Mouse (Mus musculus): ENCODE data around the gene Cpne2.

Gene Cpne2

DNA sequence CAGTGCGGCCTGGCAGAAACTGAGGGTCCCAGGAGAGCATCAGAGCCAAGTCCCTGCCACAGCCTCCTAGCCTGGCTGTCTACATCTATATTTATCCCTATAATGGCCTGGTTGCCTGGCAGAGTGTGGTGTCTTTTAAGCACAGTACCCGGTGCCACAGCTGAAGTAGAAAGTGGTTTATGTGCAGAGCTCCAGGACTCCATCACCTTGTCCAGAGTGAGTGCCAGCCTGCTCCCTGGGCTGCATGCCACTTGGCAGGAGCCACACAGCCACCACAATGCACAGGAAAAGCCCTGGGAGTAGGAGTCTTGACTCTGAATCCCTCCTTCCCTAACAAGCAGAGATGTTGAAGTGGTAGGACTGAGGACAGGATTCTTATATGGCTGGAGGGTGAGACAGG, 4.7 kb downstream of the Cpne2 start:
- DNase-seq (ENCODE audit: low read depth): no peak

DNA sequence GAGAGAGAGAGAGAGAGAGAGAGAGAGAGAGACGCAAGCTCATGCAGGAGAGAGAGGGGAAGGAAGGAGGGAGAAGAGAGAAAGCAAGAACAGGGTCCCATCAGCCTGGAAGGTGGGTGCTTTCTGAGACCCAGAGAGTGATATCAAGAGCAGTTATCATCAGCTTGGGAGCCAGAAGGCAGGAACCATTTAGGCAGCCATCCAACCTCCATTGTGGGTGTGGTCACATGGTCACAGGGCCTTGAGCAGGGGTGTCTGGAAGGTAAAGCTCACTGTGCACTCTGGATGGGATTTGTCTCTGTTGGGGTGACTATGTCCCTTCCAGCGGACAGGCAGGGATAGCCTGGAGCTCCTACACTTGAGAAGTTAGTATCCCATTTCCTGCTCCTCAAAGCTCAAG, 7.2 kb downstream of the Cpne2 start:
- DNase-seq (ENCODE audit: low read depth): no peak

DNA sequence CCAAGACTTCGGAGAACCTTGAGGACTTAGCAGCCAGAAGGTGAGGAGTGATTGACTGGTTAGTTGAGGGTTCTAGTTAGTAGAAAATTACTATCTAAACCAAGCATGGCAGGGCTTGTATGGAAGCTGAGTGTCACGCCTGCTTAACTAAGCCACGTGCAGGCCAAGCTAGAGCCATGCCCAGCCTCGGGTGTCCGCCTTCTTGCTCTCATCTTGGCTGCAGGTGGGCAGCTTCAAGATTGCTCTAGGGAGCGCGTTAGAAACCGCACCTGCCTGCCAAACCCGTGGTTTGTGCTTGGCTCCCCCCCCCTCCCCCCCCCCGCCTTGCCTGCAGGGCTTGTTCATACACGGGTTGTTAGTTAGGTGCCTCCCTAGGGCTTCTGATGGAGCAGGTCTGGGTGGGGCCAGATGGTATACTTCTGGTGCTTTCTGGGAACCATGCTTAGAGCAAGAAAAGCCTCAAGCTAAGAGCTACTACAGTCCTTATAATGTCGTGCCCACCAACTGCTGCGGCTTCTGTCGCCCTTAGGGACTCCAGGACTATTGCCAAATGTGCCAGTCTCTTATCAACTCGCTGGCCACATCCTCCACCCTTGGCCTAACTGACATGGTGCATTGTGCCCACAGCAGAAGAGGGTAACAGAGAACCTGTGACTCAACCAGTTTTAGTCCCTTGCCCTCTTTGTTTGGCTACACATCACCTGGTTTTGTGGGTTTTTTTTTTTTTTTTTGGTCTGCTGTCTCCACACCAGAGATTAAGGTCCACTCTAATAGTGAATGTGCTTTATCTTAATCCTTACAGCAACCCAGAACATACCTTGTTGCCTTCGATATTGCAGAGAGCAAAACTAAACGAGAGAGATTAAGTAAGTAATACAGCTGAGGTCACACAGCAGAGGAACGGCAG, 8.4 kb downstream of the Cpne2 start:
- no peak for DNase-seq (ENCODE audit: low read depth)

DNA sequence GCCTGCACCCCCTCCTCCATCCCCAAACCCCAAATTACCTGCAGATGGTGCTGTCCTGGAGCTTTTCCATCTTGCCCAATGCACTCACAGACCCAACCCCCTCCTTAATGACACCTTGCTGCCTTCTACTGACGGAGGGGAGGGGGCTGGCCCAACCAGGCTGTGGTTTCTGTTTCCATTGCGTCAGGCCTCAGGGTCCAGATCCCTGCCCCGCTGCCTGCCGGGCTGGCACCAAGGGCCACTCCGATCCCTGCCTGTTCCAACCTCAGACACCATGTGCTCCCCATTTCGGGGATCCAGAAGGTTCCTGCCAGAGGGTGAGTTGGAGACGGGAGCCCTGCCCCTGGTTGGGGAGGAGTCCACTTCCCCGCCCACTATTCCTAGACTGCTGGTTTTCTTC, 11.2 kb downstream of the Cpne2 start:
- no peak for DNase-seq (ENCODE audit: low read depth)

DNA sequence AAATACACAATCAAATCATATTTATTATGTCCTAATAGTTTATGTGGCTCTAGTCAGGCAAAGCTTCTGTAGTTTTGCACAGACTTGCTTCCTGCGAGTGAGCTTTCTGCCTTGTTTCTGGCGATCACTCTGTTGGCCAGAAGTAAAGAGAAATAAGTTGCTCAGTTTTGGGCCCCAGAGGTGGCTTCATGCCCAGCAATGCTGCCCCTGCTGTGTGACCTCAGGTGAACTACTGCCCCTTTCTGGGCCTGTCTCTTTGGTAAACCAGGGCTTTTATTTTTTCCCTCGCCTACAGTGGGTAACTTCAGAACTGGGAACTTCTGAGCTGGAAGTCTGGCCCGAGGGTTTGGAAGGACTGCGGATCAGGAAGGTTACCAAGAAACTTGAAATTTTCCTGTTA, 16.3 kb downstream of the Cpne2 start:
- no peak for DNase-seq (ENCODE audit: low read depth)

DNA sequence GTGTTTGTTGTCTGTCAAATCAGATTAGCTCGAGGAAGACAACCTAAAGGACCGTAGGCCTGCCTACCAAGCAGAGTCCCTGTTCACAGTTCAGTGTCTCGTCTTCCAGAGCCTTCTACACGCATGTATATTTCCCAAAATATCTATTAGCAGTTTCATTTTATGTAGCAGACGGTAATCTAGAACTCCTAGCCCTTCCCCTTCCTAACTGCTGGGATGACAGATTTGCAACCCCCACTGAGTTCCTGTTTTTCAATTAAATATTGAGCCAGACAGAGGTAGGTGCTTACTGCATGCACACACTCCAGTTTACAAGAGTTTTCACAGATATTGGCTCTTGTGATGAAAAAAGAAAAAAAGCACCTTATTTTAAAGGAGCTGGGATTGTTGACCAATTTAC, 16.7 kb downstream of the Cpne2 start:
- no peak for DNase-seq (ENCODE audit: low read depth)

DNA sequence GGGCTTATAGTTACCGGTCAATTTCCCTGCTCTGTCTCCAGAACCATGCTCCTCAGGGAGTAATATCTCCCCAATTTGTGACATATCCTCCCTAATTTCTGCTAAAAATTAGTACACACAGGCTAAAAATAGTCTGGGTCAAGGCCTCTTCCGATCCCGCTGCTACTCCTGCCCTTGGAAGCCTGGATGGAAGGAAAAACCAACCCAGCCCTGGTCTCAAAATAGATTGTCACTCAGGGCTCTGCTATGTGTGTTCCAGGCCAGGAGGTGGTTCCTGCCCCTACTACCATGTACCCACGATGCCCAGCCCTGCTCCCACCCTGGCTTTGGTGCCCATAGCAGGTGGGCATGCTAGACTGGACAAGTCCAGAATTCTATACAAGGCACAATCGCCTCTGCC, 17.2 kb downstream of the Cpne2 start:
- DNase-seq (ENCODE audit: low read depth): no peak

DNA sequence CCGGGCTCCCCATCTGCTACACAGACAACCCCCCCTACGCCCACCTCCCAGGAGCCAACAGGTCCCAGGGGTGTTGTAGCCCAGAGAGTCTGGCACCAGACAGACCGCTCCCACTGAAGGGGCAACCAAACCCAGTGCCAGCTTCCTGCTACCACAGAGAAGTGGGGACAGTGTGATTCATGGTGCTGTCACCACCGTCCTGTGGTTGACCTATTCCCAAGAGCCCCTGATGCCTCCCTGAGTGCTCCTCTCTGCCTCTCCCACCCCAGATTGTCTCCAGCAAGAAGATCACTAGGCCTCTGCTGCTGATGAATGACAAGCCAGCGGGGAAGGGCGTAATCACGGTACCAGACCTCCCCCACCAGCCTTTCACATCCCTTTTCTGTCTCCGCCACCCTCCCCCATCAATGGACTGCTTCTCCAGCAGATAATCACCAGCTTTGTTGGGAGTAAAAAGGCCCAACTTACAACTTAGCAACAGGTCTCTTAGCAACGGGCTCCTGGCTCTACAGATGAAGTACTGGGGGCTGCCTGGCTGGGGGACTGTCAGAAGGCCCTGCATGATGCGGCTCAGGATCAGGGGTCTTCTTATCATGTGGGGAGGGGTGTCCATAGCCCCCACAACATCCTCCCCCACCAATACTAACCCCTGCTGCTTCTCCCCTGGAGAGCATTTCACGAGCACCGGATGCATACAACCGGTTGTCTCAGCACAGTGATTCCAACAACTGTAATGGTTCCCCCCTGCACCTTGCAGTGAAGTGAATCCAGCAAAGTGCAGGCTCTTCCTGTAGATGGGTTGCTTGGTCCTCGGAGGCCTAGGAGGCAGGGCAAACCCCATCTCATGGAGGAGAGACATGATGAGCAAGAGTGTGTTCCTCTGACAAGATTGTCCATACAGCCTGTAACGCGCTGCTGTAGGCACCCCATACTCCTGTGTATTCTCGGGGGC, 19.0 kb downstream of the Cpne2 start:
- DNase-seq (ENCODE audit: low read depth): no peak

DNA sequence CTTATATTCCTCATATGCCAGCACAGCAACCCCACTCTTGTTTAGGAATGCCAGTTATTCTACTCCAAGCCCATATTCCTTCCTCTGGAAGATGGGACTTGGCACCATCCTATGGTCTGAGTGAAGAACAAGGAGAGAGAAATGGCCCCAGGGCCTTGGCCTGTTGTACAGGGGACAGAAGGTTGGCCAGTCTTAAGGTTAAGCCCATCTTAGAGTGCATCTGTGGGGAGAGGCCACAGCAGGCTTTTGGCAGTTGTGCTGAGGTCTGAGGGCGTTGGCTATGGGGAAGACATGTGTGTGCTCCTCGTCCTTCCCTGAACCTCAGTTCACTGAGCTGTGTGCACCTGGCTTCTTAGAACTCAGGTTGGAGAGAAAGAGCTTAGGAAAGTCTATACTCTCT, 19.9 kb downstream of the Cpne2 start:
- no peak for DNase-seq (ENCODE audit: low read depth)

DNA sequence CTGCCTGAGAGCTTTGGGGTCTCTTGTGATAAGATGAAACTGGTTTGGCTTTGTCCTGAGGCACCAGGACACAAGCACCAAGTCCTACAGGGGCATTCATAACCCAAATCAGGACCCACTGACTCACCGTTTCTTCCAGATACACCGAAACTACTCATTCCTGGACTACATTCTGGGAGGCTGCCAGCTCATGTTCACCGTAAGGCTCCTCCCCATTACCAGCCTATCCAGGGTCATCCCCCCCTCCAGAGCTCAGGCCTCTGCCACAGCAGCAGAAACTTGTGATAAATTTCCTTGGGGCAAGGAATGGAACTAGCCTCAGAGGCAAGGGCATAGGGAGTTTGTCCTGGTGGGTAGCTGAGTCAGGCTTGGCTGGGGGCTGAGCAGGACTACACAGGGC, 24.5 kb downstream of the Cpne2 start:
- no peak for DNase-seq (ENCODE audit: low read depth)

DNA sequence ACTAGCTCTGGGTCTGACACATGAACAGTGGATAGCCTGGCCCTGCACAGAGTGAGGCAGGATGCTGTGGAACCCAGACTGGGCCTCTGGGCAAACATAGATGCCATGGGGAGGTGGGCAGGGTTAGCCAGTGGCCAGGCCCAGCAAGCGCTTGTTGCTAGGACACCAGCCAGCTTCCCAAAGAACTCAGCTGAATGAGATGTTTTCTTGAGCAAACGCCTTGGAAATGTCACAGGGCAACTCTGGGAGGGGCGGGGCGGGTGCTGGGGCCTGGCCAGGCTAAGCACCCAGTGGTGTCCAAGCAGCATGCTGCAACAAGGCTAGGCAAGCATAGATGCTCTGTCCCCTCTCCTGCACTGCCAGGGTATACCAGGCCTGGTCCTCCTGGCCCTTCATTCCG, 28.5 kb downstream of the Cpne2 start:
- no peak for DNase-seq (ENCODE audit: low read depth)

DNA sequence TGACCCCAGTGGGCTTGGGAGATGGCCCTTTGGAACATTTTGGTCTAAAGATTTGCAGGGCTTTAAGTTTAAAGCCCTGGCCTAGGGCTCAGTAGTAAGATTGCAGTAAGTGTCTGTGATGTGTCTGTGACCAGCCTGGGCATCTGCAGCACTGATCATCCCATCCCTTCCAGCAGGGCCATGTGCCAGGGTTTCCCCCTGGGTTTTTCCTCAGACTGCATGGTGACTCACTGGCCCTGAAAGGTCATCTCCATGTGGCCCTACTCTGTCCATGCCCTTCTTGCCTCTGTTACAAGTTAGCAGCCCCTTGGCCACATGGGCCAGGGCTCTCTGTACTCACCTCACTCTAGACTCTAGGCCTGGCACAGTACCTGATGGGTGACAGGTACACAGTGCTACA, 31.6 kb downstream of the Cpne2 start:
- no peak for DNase-seq (ENCODE audit: low read depth)

DNA sequence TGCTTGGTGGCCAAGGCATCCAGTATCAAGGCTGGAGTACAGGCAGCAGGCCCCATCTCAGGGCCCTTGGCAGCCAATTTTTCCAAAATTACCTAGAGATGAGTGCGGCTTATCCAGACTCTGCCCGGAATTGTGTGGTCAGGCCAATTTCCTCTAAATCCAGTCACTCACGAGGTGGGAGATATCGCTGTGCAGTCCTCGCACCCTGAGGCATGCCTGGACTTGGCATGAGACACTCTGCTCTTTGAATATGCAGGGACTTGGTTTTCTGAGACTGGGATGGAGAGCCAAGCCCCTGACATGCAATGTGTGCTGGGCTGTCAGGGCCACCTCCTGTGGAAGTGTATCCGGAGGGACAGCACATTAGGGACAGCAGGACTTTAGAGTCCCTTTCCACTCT, 33.2 kb downstream of the Cpne2 start:
- no peak for DNase-seq (ENCODE audit: low read depth)

DNA sequence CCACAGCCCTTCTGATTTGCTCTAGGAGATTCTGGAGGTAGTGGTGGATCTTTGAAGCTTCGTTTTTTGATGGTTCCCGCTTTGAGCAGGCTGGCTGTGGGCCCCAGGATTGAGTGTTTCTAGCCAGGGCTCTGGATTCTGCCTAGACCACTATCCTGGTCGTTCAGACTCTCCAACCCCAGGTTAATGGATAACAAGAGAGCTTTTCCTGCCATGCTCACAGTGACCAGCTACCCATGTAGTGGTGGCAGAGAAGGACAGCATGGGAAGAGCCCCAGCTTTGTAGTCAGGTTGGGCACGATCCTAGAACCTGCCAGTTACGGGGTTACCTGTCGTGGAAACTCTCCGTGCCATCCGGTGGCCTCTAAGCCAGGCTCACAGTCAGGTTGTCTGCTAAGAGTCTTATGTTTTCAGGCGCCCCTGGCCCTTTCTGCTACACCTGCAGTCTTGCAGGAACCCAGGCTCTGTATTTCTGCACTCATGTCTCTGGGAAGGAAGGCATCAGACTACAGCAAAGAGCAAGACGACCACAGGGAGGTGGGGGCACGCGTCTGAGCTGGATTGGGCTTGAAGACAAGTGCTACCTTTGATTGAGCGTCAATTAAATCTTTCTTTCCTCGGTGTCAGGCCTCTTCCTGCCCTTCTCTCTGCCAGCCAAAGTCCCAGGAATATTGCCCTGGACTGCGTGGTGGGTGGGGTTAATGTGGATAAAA, 33.8 kb downstream of the Cpne2 start:
- DNase-seq (ENCODE audit: low read depth): no peak

DNA sequence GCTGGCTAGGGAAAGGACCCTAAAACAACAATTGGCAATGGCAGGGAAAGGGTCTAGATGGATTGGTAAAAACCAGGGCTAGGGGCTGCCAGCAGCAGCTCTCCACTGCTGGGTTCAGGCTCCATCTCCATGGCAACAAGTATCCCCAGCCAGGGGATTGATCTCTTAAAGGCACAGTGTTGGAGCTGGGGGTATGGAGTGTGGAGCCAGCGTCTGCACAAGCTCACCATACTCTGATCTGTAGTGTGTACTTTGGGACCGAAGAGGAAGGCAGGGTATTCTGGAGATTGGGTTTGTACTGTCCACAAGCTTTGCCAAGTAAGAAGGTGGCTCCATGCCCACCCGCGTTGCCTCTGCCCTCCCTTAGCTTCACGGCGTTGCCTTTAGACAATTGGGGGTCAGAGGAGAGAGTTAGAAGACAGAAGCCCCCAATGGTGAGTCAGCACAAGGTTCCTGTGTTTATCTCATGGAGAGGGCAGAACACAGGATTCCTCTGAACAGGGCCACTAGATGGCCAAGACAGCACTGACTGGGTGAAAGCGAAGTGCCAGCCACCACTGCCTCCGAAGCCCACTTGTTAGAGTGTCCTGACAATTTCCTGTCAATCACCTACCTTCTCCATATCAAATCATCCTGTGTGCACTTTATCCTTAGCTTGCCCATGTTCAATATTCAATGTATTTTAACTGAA, 34.5 kb downstream of the Cpne2 start:
- DNase-seq (ENCODE audit: low read depth): no peak

DNA sequence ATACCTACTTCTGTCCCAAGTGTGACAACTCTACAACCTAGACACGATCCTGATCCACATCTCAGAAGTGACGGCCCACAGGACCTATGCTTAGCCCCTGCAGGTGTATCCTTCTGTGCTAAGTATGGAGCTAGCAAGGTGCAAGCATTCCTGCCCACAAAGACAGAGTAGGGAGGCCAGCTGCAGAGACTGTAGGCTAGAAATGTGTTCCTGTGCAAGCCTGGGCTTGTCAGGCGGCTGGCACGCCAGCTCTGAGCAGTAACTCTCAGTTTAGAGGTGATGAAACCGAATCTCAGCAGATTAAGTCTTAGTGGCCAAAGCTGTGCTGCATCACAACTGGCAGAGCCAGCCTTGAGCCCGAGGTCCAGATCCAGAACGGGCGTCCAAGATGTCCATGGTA, 35.3 kb downstream of the Cpne2 start:
- DNase-seq (ENCODE audit: low read depth): no peak

DNA sequence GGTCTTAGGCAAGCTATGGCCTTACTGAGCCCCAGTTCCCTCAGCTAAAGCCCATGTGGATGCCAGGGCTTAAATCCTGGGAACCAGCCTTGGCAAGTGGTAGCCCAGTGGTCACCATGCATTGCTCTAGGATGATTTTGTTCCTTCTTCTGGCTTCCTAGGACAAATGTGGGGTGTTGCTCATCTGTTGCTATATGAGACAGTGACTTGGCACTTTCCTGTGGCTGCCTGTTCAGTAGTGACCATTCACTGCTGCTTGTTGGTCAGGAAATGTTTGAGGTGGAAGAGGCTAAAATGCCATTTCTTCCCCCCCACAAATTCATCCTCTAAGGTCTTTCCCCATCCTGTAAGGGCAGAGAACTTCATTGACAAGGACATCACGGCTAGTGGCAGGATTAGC, 36.6 kb downstream of the Cpne2 start:
- no peak for DNase-seq (ENCODE audit: low read depth)

DNA sequence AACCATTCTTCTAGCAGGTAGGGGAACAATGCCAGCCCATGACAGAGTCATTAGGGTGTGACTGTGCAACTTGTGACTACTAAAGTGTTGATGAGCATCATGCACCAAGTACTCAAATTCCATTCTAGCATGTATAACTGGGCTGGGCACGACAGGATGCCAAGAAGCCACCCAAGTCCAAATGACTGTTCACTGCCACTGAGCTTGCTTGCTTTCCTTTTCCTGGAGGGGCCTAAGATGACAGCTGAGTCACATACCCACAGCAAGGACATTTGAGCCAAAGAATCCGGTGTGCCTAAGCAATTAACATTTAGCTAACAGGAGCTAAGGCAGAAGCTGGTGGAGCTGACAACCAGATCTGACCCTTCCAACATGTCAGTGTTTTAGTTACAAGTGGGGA, 39.1 kb downstream of the Cpne2 start:
- DNase-seq (ENCODE audit: low read depth): no peak

DNA sequence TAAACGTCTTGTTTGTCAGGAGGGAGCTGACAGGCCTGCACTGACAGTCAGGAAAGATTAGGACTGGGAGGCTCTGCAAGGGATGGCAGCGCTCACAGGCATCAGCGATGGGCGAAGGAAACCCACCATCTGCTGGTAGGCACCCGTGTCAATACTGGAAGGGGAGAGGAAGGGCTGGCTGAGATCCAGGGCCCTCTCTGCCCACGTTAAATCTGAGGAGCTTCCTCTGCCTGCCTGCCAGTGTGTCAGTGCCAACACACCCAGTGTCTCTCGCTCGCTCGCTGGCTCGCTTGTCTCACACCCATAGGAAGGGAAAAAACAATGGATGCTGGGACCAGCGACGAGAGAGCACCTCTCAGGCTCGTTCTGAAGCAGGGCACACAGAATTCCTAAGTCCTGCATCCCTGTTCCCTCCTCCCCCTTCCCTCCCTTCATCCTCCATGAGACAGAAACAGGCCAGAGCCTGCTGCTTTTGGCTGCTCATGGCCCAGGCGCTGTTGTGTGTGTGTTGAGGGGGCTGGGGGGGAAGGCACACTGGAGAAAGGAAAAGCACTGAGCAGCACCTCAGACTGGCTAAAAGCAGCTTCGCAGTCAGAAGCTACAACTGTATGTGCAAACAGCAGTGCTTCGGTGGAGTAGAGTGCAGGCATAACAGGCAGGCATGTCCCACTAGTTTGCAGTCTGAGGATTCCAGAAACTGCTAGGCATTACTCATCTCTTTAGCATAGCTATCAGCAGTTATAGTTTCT, 41.5 kb downstream of the Cpne2 start:
- DNase-seq (ENCODE audit: low read depth): no peak

DNA sequence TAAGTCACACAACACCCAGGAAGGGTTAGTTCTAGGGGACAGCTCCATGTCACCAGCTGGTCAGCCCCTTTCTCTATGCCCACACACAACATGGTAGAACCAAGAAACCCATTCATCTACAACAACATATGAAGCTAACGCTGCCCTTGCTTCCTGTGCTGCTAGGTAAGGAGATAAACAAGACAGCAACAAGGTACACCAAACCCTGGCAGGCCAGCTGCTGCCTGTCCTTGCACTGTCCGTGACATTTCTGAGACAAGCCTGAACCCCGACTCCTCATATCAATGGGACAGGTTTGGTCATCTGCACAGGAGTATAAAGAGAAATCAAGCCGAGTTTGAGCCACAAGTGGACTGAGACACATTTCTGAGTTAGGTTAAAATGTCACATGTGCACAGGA, 42.4 kb downstream of the Cpne2 start:
- DNase-seq (ENCODE audit: low read depth): no peak

DNA sequence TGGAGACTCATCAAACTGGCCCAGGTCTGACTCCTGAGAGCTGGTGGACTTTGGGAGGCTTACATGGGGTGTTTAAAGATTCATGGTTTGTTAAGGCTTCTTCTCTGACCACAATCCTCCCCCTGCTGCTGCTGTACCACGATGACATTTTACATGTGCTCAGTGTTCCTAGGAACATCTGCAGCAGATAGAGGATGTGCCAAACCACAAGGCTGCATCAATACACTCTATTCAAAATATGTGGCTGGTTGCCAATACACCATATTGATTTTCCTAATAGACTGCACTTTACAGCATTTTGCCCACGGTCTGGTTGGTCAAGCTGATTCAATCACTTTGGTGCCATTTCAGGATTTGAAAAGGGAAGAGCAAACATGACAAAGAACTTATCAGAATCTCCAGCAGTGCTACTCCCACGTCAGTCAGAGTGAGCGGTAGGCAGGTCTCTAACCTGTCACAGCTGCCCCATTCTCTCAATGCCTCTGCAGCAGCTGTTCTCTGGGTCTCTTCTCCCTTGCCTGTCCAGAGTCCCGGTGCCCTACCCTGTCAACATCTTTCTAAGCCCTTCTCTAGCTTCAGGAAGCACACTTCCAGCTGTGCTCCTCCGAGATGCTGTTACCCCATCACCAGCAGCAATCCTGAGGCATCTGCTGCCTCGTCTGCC, 49.2 kb downstream of the Cpne2 start:
- no peak for DNase-seq (ENCODE audit: low read depth)
